Mouse (Mus musculus) limb, embryonic 10.5 days (tissue): ENCODE results near the gene Ppp1r15b. TPM values are rescaled to one million over a fixed set of nuclear protein-coding genes. Genes with fewer than 3 reads are reported as not detected.

ENCODE experiments used
- polyA plus RNA-seq: library from polyadenylated mRNA; unstranded; fragments of >200 nt; fragmentation: Nextera tagmentation; extraction: Ambion mirVana; gene quantifications from 2 replicates; pipeline ENCODE4 v1.2.1, GENCODE M21; 2016

The Ppp1r15b gene
- polyA plus RNA-seq, 1 experiment from 2014 or later = 52.7 TPM

Other genes with a start within 250 kb of the Ppp1r15b start
- 35.0 and 43.4 TPM in 2 replicates for gene Mdm4, start 100.6 kb upstream of the Ppp1r15b start, polyA plus RNA-seq
- gene Pik3c2b, start 85.5 kb upstream of the Ppp1r15b start, polyA plus RNA-seq = 6.1 and 7.4 TPM in 2 replicates
- gene Plekha6, start 33.1 kb downstream of the Ppp1r15b start, polyA plus RNA-seq = 1.4 and 2.3 TPM in 2 replicates
- gene Golt1a, start 178.7 kb downstream of the Ppp1r15b start, polyA plus RNA-seq = not detected in 2 replicates
- gene Kiss1, start 190.7 kb downstream of the Ppp1r15b start, polyA plus RNA-seq = not detected in 2 replicates
- 0.09 TPM in 1 of 2 replicates, not detected in the other for gene Ren1, start 219.4 kb downstream of the Ppp1r15b start, polyA plus RNA-seq
- 1.7 and 2.0 TPM in 2 replicates for gene Etnk2, start 232.4 kb downstream of the Ppp1r15b start, polyA plus RNA-seq